Mouse (Mus musculus): Measurements from ENCODE around the gene Dnase1.
"Not testable (repeated sequence)": the region's sequence is repeated elsewhere in the genome, so short reads cannot be mapped to it uniquely, and the experiment has no call there.

Dnase1 gene

GRCm38 (mm10) chr16:4044093-4044492, 7.4 kb downstream of the Dnase1 start:
- no peak for DNase-seq (ENCODE audit: low spot score in 2 of 2)

DNA sequence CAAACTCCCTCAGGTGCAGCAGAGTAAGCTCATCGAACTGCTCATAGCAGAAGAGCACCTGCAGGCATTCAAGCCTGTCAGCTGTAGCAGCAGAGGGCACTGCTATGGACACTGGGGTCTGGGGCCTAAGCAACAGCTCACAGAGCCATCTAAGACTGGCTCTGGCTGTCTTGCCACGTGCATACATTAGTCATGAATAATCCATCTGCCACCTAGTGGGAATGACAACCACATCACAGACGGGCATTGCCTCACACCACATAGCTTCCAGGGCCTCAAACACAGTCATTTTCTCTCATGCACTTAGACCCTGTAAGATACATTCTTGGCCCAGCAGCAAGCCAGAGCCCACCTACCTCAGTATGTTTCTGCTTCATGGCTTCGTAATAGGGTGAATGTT, 8.8 kb downstream of the Dnase1 start:
- DNase-seq (ENCODE audit: low spot score in 2 of 2), result no peak

- no peak for DNase-seq (ENCODE audit: low spot score in 2 of 2)
Measured at GRCm38 (mm10) chr16:4052601-4053000, 15.9 kb downstream of the Dnase1 start.

GRCm38 (mm10) chr16:4053811-4054210, 17.1 kb downstream of the Dnase1 start:
- no peak for DNase-seq (ENCODE audit: low spot score in 2 of 2)

GRCm38 (mm10) chr16:4064945-4065344, 28.2 kb downstream of the Dnase1 start:
- DNase-seq (ENCODE audit: low spot score in 2 of 2), result no peak

- peak; percentile 58 to 67 for DNase-seq (ENCODE audit: low spot score in 2 of 2)
Measured at GRCm38 (mm10) chr16:4068588-4068987, 31.8 kb downstream of the Dnase1 start.

DNA sequence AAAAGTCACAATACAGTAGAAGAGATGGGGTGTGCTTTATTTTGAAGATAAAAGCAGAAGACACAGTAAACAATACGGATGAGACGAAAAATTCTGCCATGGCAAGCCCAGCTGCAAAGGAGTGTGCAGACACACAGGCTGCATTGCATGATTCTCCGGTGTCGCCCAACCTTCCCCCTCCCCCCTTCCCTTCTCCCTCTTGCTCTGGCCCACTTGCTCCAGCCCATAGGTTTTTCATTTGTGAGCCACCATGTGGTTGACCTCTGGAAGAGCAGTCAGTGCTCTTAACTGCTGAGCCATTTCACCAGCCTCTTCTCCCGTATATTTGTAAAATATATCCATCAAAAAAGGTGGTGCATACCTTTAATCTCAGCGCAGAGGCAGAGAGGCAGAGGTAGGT, 37.6 kb downstream of the Dnase1 start:
- DNase-seq (ENCODE audit: low spot score in 2 of 2), result no peak

GRCm38 (mm10) chr16:4074836-4075235, 38.1 kb downstream of the Dnase1 start:
- no peak for DNase-seq (ENCODE audit: low spot score in 2 of 2)

DNA sequence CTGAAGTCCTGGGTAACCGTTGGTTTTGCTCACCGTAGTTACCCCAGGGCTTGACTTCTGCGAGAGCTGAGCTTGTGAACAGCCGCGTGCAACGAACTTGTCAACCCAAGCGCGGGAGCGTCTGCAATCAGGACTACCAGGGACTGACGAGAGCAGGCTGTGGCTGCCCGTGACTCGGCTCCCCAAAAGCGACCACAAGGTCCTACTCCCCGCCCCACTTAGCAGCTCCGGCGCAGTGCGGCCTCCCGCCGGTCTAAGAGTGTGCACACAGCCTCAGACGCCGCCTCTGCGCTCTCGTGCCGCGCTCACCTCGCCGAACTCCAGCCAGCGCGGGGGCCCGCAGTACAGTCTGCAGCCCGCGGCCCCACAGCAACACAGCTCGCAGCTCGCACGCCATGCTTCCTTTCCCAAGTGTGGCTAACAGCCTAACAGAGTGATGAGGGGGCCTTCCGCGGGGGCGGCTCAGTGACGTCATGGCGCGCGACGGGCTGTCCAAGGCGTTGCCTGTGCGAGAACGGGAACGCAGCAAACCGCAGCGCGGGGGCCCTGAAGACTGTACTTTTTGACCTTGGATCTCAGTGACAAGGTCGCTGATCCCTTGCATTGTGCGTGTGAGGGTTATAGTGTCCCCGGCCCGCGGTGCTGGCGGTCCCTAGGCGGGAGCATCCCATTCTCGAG, 40.8 kb downstream of the Dnase1 start, which contains the start of gene Trap1:
Trap1 (minus strand) TSS at position 444 of the 678 bp plus-strand sequence.
- DNase-seq (ENCODE audit: low spot score in 2 of 2), result peak; percentile 96

DNA sequence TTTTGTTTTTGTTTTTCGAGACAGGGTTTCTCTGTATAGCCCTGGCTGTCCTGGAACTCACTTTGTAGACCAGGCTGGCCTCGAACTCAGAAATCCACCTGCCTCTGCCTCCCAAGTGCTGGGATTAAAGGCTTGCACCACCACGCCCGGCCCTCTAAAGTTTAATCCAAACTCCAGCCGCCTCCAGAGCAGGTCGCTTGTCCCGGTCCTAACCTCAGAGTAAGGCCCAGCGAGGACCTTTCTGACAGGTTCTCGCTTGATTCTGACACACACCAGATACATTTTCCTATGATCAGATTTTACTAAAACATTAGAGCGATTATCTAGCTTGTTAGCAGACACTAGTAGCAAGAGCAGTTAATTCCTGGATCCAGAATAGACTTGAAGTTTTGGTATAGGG, 41.6 kb downstream of the Dnase1 start:
- DNase-seq (ENCODE audit: low spot score in 2 of 2), result peak in 1 of 2 experiments; percentile 31

DNA sequence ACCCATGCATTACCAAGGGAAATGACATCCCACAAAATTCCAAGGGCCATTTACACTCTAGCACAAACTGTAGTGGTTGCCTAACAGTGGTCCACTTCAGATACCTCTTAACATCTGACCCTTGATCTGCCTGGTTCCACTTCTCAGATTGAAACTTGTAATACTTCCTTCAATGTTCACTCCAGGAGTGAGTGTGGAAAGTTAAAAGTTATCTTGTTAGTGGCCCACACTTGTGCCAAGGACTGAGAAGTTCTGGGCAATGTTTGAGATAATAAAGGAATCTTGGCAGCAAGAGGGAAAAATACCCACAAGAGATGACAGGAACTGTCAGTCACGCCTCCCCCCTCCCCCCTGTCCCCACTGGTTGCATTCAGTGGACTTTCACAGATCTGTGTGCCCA, 42.9 kb downstream of the Dnase1 start:
- no peak for DNase-seq (ENCODE audit: low spot score in 2 of 2)

DNA sequence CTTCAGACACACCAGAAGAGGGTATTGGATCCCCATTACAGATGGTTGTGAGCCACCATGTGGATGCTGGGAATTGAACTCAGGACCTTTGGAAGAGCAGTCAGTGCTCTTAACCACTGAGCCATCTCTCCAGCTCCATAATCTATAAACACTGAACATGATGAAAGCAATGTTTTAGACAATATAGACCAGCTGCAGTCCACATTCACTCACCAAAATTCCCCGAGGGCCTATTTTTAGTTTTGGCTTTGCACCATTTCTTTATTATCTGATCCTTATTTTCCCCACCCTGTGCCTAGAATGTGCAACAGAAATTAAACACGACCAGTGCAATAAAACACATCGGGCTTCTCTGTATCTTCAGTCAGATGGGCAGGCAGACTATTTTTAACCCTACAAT, 43.7 kb downstream of the Dnase1 start:
- DNase-seq (ENCODE audit: low spot score in 2 of 2), result not testable (repeated sequence)

DNA sequence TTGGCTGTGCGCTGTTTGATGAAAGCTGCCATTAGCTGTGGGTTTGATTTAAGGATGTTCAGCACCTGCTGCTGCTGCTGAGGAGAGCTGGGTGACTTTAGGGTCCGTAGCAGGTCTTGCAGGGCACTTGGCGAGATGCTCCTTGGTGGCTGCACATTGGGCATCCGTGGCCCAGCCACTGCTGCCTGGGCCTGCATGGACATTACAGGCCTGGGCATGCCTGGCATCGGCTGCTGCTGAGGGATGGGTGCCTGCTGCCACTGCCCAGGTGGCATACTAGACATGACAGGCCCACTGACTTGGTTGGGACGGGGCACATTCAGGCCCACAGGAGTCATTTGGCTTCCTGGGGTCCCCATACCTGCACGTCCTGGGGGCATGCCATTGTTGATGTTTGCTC, 48.3 kb downstream of the Dnase1 start:
- no peak for DNase-seq (ENCODE audit: low spot score in 2 of 2)

- DNase-seq (ENCODE audit: low spot score in 2 of 2), result no peak
Measured at GRCm38 (mm10) chr16:4085851-4086387, 49.2 kb downstream of the Dnase1 start.

- no peak for DNase-seq (ENCODE audit: low spot score in 2 of 2)
Measured at GRCm38 (mm10) chr16:4087214-4087913, 50.6 kb downstream of the Dnase1 start.

Data from right cerebral cortex, postnatal 10 days (tissue).